Mouse (Mus musculus): ENCODE measurements at regions not wholly inside any gene's neighbourhood (a gene's known extent, or its start where the extent isn't known, plus 50 kb on each side); places are given as distances from the start of the nearest gene placed in this dataset.
A peak's percentile ranks its signal among the peaks of the same experiment; 100 is the strongest.
"Not testable (repeated sequence)": the region's sequence is repeated elsewhere in the genome, so short reads cannot be mapped to it uniquely, and the experiment has no call there.

DNA sequence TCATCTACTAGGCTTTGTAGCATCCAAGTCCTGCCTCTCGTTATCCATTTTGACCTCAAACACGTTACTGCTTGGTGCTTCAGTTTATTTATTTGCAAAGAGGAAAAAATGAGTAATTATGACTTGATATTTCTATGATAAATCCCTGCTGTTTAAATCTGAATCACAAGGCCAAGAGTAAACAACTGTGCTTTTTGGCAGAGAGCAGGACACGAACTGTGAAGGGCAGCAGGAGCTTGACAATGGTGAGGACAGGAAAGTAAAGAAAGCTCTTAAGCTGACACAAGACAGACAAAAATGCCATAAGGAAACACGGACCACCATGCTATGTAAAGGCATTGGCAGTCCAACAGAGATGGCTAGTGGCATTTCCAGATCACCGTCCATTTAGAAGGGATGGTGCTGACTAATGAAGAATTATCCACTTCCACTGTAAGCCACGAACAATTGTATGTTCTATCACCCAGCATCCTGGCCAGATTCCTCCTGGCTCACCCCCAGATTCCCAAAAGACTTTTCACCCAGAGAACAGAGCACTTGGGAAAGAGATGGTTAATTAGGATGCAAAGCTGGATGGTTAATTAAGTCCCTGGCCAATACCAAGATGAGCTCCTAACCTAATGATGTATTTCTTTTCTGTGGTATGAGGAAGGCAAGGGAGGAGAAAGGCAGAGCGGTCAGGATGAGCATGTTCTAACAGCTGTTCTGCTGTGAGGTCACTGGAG, 476.1 kb upstream of the Cdh5 start:
- H3K9ac ChIP-seq (ENCODE audit: low read depth, low read length) = no peak overlapping the region
- WGBS = 72% methylated on average over 7 of the region's 7 CpGs
- no peak overlapping the region for H3K27ac ChIP-seq (ENCODE audit: low read depth, low read length)
- no peaks in the 10 kb centered on the region for H3K9me3 ChIP-seq (ENCODE audit: control insufficient read depth, low read length)
- ATAC-seq = no peak
- H3K4me3 ChIP-seq (ENCODE audit: low read length) = no peak overlapping the region
- peaks cover 9% of the 10 kb centered on the region for H3K4me1 ChIP-seq (ENCODE audit: control insufficient read depth, insufficient read depth, low read depth, low read length)
- H3K4me2 ChIP-seq (ENCODE audit: low read length) = no peak overlapping the region
- no peaks in the 10 kb centered on the region for H3K27me3 ChIP-seq (replicated peaks; ENCODE audit: control insufficient read depth, insufficient read depth, low read length)
- H3K36me3 ChIP-seq (ENCODE audit: control insufficient read depth, insufficient read depth, low read length) = no peaks in the 10 kb centered on the region

DNA sequence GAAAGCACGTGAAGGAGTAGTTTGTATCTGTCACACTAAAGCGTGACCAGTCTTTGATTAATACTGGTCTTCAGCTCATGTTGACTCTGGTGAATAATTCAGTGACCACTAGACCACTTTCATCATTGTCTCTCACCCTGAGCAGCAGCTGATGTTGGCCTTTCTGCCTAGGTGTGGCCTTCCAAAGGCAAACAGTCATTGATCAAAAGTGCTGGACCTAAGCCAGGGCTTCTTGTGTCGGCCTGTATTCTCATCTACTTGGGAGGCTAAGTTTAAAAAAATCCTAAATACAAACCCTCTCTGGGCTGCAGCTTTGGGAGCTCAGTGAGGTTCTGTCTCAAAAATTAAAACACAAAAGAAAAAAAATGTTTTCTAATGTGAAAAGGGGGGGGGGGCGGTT, 475.0 kb upstream of the Cdh5 start:
- no peaks in the 10 kb centered on the region for H3K27me3 ChIP-seq (replicated peaks; ENCODE audit: control insufficient read depth, insufficient read depth, low read length)
- H3K36me3 ChIP-seq (ENCODE audit: control insufficient read depth, insufficient read depth, low read length) = no peaks in the 10 kb centered on the region
- H3K27ac ChIP-seq (ENCODE audit: low read depth, low read length) = no peak overlapping the region
- H3K9ac ChIP-seq (ENCODE audit: low read depth, low read length) = no peak overlapping the region
- no peaks in the 10 kb centered on the region for H3K9me3 ChIP-seq (ENCODE audit: control insufficient read depth, low read length)
- ATAC-seq = no peak
- WGBS = 63% methylated on average over 4 of the region's 4 CpGs
- no peak overlapping the region for H3K4me3 ChIP-seq (ENCODE audit: low read length)
- H3K4me1 ChIP-seq (ENCODE audit: control insufficient read depth, insufficient read depth, low read depth, low read length) = peaks cover 9% of the 10 kb centered on the region
- H3K4me2 ChIP-seq (ENCODE audit: low read length) = no peak overlapping the region

DNA sequence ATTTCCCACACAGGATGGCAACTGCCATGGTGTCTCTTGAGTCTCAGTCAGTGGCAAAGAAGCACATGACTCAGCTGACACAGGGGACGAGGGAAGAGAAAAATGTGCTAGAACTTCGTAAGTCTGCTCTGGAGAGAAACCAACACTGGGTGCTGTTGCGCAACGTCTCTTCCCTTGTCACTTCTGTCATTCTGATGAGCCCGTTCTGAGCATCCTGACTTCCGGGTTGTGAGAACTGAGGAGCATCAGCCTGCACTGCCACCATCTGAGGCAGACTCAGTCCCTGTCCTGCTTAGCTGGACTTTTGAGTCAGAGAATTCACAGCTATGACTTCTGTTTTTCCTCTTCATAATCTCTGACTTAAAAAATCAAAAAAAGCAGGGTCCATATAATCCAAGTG, 468.9 kb upstream of the Cdh5 start:
- no peak for ATAC-seq
- no peak overlapping the region for H3K4me3 ChIP-seq (ENCODE audit: low read length)
- H3K36me3 ChIP-seq (ENCODE audit: control insufficient read depth, insufficient read depth, low read length) = no peaks in the 10 kb centered on the region
- no peaks in the 10 kb centered on the region for H3K9me3 ChIP-seq (ENCODE audit: control insufficient read depth, low read length)
- no peak overlapping the region for H3K4me2 ChIP-seq (ENCODE audit: low read length)
- 84% methylated on average over 6 of the region's 6 CpGs for WGBS
- no peaks in the 10 kb centered on the region for H3K27me3 ChIP-seq (replicated peaks; ENCODE audit: control insufficient read depth, insufficient read depth, low read length)
- no peak overlapping the region for H3K9ac ChIP-seq (ENCODE audit: low read depth, low read length)
- H3K27ac ChIP-seq (ENCODE audit: low read depth, low read length) = no peak overlapping the region
- H3K4me1 ChIP-seq (ENCODE audit: control insufficient read depth, insufficient read depth, low read depth, low read length) = no peaks in the 10 kb centered on the region

DNA sequence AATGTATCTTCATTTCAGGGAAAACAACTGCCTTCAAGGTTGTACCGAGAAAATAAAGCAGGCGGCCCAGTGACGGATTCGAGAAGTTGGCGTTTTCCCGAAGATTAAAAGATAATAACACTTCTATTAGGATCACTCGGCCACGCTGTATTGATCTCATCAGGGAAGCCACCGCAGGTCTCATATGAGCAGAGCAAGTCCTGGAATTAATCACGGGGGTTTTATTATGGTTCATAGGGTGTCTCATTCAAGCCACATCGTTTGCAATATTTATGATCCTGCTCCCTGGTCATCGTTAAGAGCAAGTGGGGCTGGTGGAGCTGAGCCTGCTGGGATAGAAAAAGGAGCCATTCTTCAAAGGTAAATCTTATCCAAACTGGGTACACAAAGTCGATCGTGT, 466.5 kb upstream of the Cdh5 start:
- Histone ChIP-seq H3K36me3 (ENCODE audit: control insufficient read depth, insufficient read depth, low read length) (no peaks in the 10 kb centered on the region), H3K9me3 (ENCODE audit: control insufficient read depth, low read length) (no peaks in the 10 kb centered on the region), H3K27ac (ENCODE audit: low read depth, low read length) (no peak overlapping the region), H3K4me3 (ENCODE audit: low read length) (no peak overlapping the region), H3K4me2 (ENCODE audit: low read length) (no peak overlapping the region), H3K27me3 (replicated peaks; ENCODE audit: control insufficient read depth, insufficient read depth, low read length) (no peaks in the 10 kb centered on the region), H3K9ac (ENCODE audit: low read depth, low read length) (no peak overlapping the region), H3K4me1 (ENCODE audit: control insufficient read depth, insufficient read depth, low read depth, low read length) (no peaks in the 10 kb centered on the region)
- whole genome bisulfite sequencing = 63% methylated on average over 14 of the region's 14 CpGs
- no peak for ATAC-seq

DNA sequence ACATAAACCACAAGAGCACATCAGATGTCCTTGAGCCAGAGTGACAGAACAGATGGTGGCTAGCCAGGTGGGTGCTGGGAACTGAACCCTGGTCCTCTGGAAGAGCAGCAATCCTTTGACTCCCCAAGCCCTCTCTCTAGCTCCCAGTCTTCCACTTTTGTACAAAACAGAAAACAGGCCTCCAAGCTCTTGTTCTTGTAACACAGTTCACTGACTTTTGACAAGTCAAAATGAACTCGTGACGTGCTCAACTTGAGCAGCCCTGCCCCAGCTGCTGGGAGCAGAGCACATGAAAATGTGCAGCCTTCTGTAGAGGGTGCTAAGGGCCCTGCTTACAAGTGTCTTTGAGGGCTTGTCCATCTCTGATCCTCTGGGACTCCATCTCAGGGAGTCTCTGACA, 457.8 kb upstream of the Cdh5 start:
- H3K4me1 ChIP-seq (ENCODE audit: control insufficient read depth, insufficient read depth, low read depth, low read length) = no peaks in the 10 kb centered on the region
- H3K9me3 ChIP-seq (ENCODE audit: control insufficient read depth, low read length) = no peaks in the 10 kb centered on the region
- no peak overlapping the region for H3K9ac ChIP-seq (ENCODE audit: low read depth, low read length)
- ATAC-seq = no peak
- no peak overlapping the region for H3K4me3 ChIP-seq (ENCODE audit: low read length)
- H3K27me3 ChIP-seq (replicated peaks; ENCODE audit: control insufficient read depth, insufficient read depth, low read length) = no peaks in the 10 kb centered on the region
- H3K36me3 ChIP-seq (ENCODE audit: control insufficient read depth, insufficient read depth, low read length) = no peaks in the 10 kb centered on the region
- no peak overlapping the region for H3K27ac ChIP-seq (ENCODE audit: low read depth, low read length)
- WGBS = 83% methylated on average over 2 of the region's 2 CpGs
- H3K4me2 ChIP-seq (ENCODE audit: low read length) = no peak overlapping the region

DNA sequence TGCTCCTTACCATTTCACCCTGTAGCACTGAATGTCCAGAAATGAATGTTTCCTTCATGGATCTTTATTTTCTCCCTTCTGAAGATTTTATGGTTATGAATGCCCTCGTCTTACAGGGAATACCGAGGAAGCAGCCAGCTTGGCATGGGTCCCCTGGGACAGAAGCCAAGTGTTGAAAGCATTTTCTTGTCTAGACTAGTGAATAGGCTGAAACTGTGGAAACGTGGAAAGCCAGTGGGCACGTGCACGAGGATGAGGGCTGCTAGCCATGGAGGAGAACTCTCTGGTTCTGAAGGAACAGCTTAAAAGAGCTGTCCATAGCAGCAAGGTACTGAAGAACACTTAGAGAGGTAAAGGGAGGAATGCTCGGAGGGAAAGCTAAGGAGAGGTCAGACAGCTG, 457.3 kb upstream of the Cdh5 start:
- peak; percentile 61; the same call in 1 of the 2 replicates for ATAC-seq
- 47% methylated on average over 6 of the region's 6 CpGs for WGBS
- Histone ChIP-seq H3K27me3 (replicated peaks; ENCODE audit: control insufficient read depth, insufficient read depth, low read length) (no peaks in the 10 kb centered on the region), H3K36me3 (ENCODE audit: control insufficient read depth, insufficient read depth, low read length) (no peaks in the 10 kb centered on the region), H3K4me3 (ENCODE audit: low read length) (no peak overlapping the region), H3K27ac (ENCODE audit: low read depth, low read length) (no peak overlapping the region), H3K9me3 (ENCODE audit: control insufficient read depth, low read length) (no peaks in the 10 kb centered on the region), H3K9ac (ENCODE audit: low read depth, low read length) (no peak overlapping the region), H3K4me2 (ENCODE audit: low read length) (no peak overlapping the region), H3K4me1 (ENCODE audit: control insufficient read depth, insufficient read depth, low read depth, low read length) (no peaks in the 10 kb centered on the region)

DNA sequence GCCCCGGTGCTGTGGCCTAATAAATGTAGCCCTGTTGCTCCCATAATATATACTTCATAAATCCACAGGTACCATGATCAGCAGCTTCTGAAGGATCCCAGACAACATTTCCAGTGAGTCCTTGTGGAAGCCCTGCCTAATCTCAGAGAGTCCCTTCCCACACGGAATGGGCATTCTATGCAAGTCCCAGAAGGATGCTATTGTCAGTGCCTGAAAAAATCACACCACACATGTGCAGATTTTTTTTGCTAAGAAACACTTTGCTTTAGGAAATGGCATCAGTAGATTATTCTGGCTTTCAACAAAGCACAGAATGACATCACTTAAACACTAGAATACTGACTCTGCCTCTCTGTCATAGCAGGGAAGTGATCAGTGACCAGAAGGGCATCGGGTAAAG, 456.6 kb upstream of the Cdh5 start:
- Histone ChIP-seq H3K9ac (ENCODE audit: low read depth, low read length) (no peak overlapping the region), H3K36me3 (ENCODE audit: control insufficient read depth, insufficient read depth, low read length) (no peaks in the 10 kb centered on the region), H3K4me1 (ENCODE audit: control insufficient read depth, insufficient read depth, low read depth, low read length) (no peaks in the 10 kb centered on the region), H3K4me2 (ENCODE audit: low read length) (no peak overlapping the region), H3K4me3 (ENCODE audit: low read length) (no peak overlapping the region), H3K9me3 (ENCODE audit: control insufficient read depth, low read length) (no peaks in the 10 kb centered on the region), H3K27me3 (replicated peaks; ENCODE audit: control insufficient read depth, insufficient read depth, low read length) (no peaks in the 10 kb centered on the region), H3K27ac (ENCODE audit: low read depth, low read length) (no peak overlapping the region)
- 81% methylated on average over 3 of the region's 3 CpGs for WGBS
- no peak for ATAC-seq

DNA sequence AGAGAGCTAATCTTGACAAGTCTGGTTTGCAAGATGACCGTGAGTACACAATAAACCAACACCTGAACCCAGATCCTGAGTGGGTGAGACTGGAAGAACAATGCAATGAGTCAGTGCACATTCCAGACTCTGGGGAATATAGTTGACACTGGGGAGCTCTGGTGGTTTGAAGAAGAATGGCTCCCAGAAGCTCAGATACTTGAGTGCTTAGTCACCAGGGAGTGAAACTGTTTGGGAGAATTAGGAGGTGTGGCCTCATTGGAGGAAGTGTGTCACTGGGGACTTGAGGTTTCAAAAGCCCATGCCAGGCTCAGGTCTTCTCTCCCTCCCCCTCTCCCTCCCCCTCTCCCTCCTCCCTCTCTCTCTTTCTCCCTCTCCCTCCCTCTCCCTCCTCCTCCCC, 436.6 kb upstream of the Cdh5 start:
- Histone ChIP-seq H3K27me3 (replicated peaks; ENCODE audit: control insufficient read depth, insufficient read depth, low read length) (no peaks in the 10 kb centered on the region), H3K9ac (ENCODE audit: low read depth, low read length) (no peak overlapping the region), H3K4me2 (ENCODE audit: low read length) (no peak overlapping the region), H3K4me1 (ENCODE audit: control insufficient read depth, insufficient read depth, low read depth, low read length) (no peaks in the 10 kb centered on the region), H3K9me3 (ENCODE audit: control insufficient read depth, low read length) (no peaks in the 10 kb centered on the region), H3K36me3 (ENCODE audit: control insufficient read depth, insufficient read depth, low read length) (no peaks in the 10 kb centered on the region), H3K27ac (ENCODE audit: low read depth, low read length) (no peak overlapping the region), H3K4me3 (ENCODE audit: low read length) (no peak overlapping the region)
- 86% methylated on average over 1 of the region's 1 CpGs for WGBS
- ATAC-seq = no peak

DNA sequence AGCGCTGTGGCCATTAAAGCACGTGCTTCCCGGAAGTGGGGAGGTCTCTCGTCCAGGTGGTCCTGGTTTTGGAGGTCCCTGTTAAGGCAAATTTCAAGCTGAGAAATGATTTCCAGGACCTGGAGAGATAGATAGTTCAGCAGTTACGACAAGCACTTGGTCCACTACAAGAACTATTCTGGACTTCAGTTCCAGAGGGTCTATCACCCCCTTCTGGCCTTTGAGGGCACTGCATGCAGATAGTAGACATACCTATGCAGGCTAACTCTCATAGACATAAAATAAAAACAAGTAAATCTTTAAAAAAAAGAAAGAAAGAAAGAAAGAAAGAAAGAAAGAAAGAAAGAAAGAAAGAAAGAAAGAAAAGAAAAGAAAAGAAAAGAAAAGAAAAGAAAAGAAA, 415.2 kb upstream of the Cdh5 start:
- 89% methylated on average over 5 of the region's 5 CpGs for WGBS
- ATAC-seq = not testable (repeated sequence)

DNA sequence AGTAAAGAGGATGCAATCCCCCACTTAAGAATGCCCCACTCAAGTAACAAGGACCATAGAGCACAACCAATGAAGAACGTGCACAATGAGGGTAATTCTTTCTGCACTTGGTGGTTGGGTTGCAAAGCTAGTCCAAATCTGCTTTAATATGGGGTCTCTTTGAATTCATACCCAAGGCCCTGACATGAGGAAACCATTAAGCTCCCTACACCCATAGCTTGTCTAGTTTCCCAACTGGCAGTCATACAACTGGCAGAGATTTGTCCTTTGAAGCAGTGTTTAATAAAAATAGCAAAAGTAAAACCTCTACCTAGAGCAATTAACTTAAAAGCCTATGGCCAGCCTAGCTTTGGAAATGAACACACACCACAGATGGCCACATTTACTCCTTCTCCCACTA, 411.0 kb upstream of the Cdh5 start:
- WGBS = 94% methylated on average over 1 of the region's 1 CpGs
- Histone ChIP-seq H3K27ac (ENCODE audit: low read depth, low read length) (no peak overlapping the region), H3K9ac (ENCODE audit: low read depth, low read length) (no peak overlapping the region), H3K4me1 (ENCODE audit: control insufficient read depth, insufficient read depth, low read depth, low read length) (no peaks in the 10 kb centered on the region), H3K4me2 (ENCODE audit: low read length) (no peak overlapping the region), H3K27me3 (replicated peaks; ENCODE audit: control insufficient read depth, insufficient read depth, low read length) (no peaks in the 10 kb centered on the region), H3K9me3 (ENCODE audit: control insufficient read depth, low read length) (no peaks in the 10 kb centered on the region), H3K36me3 (ENCODE audit: control insufficient read depth, insufficient read depth, low read length) (no peaks in the 10 kb centered on the region), H3K4me3 (ENCODE audit: low read length) (no peak overlapping the region)
- ATAC-seq = no peak

More for the DNA sequence above, 415.2 kb upstream of the Cdh5 start:
- not testable (repeated sequence) for H3K4me1 ChIP-seq (ENCODE audit: control insufficient read depth, insufficient read depth, low read depth, low read length); H3K4me3 ChIP-seq (ENCODE audit: low read length); H3K9me3 ChIP-seq (ENCODE audit: control insufficient read depth, low read length); H3K27me3 ChIP-seq (replicated peaks; ENCODE audit: control insufficient read depth, insufficient read depth, low read length); H3K4me2 ChIP-seq (ENCODE audit: low read length); H3K9ac ChIP-seq (ENCODE audit: low read depth, low read length); H3K36me3 ChIP-seq (ENCODE audit: control insufficient read depth, insufficient read depth, low read length); H3K27ac ChIP-seq (ENCODE audit: low read depth, low read length)

Data from hindbrain, embryonic 16.5 days (tissue).